Mouse (Mus musculus): ENCODE results near the gene Kcnh5.

Kcnh5 gene

DNA sequence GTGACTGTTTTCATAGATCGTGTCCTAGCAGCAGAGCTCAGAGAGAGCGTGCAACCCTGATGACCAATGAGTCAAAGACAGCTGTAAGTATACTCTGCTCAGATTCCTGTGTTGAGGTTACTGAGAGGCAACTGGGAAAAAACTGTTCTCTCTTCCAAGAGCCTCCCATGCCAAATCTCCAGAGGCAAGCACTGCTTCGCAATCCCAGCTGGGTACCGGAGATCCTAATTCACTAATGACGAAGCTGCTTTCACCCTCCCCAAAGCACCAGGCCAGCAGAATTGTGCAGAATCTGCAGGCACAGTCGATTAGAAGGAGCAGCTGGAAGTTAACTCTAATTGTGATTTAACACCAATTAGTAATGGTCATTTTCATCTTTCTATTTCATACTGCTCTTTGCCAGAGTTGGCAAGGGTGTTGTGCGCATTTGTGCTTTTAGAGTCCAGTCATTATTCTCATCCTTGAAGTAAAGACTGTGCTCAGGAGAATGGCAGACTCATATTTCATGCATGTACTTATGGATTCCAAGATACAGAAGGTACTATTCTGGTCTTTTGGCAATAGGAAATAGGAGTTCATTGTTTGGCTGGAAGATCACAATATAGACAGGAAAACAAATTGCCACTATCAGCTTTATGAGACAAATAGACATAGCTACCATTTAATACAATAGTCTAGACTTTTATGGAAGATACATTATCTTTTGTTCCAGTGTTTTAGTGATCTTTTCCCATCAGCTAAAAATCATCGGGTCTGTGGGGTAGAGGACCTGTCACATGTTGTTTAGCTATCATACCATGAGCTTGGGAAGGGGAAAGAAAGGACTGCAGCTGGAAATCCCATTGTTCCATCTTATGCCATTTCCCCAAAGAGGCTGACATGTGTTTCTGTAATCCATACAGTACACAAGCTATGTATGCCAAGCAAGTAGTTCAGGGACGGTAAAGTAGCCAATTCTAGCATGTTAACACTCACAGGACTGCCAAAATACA lies 225.7 kb downstream of the Kcnh5 start:
- DNase-seq, result no peak

DNA sequence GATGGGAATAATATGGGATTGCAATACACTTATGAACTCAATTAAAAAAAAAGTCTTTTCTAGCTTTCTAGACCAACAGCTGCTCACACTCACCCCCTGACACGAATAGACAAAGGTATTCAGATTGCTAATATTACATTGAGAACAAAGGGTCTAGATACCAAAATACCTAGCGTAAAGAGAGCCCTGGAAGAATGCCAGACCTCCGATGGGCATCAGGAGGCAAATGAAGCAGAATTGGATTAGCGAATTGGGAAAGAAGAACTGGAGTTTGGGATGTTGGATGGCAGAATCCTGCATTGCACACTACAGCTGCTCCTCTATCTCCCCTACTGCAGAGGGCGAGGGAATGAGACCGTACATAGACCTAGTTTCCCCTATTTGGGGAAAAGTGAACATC lies 275.8 kb downstream of the Kcnh5 start:
- no peak for DNase-seq

- no peak for DNase-seq
Measured at GRCm38 (mm10) chr12:74900777-74901176, 276.4 kb downstream of the Kcnh5 start.

- no peak for DNase-seq
Measured at GRCm38 (mm10) chr12:74899055-74899454, 278.1 kb downstream of the Kcnh5 start.

GRCm38 (mm10) chr12:74898211-74898610 lies 278.9 kb downstream of the Kcnh5 start:
- DNase-seq, result no peak

DNA sequence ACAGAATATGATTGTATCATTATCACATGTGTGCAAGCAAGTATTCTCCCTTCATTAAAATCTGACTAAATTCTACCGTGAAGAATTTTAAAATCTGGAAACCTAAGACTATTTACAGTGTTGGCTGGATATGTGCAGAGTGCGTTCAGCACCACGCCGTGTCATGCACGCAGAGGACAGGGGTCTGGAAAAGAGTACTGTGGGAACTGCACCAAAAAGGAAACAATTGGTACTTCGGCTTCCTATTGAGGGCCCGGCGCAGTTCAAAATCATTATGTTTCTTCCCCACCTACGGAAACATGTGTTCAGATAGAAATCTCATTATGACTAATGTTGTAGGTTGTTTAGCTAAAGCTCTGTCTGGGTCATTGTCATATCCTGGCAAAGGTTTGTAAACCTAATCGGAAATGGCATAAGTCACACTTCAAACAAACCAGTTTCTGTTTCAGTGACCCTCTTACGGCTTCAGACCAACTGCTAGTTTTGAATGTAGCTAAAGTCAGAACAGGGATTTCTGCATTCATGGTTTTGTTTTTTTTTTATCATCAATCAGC lies 282.2 kb downstream of the Kcnh5 start:
- no peak for DNase-seq

GRCm38 (mm10) chr12:74889419-74889818 lies 287.7 kb downstream of the Kcnh5 start:
- DNase-seq, result no peak

- no peak for DNase-seq
Measured at GRCm38 (mm10) chr12:74887064-74887463, 290.1 kb downstream of the Kcnh5 start.

GRCm38 (mm10) chr12:74881344-74881743 lies 295.8 kb downstream of the Kcnh5 start:
- DNase-seq, result no peak

- no peak for DNase-seq
Measured at GRCm38 (mm10) chr12:74855666-74856065, 321.5 kb downstream of the Kcnh5 start.

DNA sequence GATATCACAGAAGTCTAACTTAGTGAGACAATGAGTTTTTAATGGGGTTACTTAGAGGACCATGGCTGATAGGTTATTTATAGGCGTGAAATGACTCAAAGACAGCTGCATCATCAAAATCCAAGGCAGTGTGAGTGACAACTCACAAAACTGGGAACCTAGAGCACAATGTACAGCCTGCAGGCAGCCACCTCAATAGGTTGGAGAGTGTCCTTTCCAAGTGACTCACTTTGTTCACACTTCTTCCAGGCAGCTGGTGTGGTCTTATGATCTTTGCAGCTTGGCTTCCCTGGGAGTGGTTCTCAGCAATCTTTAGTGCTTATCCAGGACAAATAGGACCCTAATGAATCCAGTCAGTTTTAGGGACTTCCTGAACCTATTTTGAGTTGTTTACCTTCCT lies 322.9 kb downstream of the Kcnh5 start:
- DNase-seq, result no peak

- no peak for DNase-seq
Measured at GRCm38 (mm10) chr12:74850323-74850722, 326.8 kb downstream of the Kcnh5 start.

- DNase-seq, result no peak
Measured at GRCm38 (mm10) chr12:74849912-74850311, 327.2 kb downstream of the Kcnh5 start.

DNA sequence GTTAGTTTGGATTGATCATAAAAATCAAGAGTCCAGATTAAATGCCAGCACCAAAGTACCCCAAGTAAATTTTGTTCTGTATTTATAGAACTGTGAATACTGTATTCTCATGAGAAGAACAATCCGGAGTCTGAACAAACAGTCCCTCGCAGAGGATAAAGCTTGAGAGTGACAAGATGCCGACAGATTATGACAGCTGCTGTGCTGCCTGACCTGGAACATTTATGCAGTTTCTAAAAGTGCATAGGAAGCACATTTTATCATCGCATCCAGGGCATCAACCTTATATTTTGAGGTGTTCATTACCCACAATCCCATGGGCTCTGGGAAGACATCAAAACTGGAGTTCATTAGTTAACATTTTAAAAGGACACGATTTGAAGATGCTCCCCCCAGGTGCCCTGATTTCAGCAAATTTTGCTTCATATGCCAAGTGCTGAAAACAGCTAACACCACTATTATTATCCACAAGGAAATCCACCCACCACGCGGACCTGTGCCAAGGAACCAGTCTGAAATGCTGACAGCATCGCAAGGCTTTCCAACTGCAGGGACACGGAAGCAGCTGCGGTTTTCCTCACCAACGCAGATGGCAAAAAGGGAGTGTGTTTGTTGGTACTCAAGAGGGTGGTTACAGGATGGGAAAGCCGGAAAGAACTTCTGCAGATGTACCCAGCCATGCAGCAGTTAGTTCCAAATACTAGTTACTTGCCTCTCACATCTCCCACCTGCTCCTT lies 328.4 kb downstream of the Kcnh5 start:
- DNase-seq, result no peak

All from kidney, postnatal 4 days (tissue).